Mouse (Mus musculus) megakaryocyte, embryonic 14.5 days (primary cell): ENCODE results near the gene Aven.

Experiments used
- FLI1 ChIP-seq: IDR thresholded peaks from 2 replicates; pipeline ENCODE4 v1.6.1; 2012; ENCODE audit warnings: low read length, inconsistent platforms, mixed read lengths
- GATA1 ChIP-seq: IDR thresholded peaks from 3 replicates; pipeline ENCODE4 v1.6.1; 2012; ENCODE audit warnings: mixed read lengths, low read length, inconsistent platforms, borderline replicate concordance

DNA sequence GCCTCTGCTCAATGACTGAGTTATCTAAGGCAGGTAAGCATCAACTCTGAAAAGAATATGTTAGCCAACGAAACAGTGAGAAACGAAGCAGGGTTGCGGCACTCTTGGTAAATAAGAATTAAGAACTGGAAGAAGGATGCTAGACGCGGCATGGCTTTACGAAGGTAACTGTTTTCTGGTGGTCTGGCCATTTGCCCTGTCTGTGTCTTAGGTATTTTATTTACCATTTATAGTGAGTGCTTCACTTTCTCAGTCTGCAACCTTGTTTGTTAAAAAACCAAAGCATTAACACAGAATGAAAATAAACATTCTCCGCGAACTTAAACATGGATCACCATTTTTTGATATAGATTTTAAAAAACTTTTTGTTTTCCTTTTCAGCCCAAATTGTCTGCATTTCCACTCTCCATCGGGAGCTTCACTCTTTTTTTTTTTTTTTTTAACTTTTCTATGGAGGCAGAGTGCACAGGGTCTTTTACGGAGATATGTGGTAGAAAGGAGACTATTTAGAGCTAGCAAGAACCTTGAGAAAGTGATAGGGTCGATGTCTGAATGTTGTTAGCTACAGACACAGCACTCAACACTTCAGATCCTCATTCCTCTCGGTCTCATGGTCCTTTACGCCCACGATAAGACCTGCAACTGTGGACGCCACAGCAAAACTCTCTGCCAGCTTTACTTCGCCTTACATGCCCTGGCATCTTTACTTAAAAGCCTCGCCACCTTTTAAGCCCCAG, 38.5 kb upstream of the Aven start:
- no peak for TF ChIP-seq GATA1
- TF ChIP-seq FLI1 = no peak
